Mouse (Mus musculus): ENCODE data around the gene Ppm1n. TPM values are rescaled to one million over a fixed set of nuclear protein-coding genes. Genes with fewer than 3 reads are reported as not detected.

The Ppm1n gene
- polyA plus RNA-seq, 1 experiment from 2014 or later = not detected

DNA sequence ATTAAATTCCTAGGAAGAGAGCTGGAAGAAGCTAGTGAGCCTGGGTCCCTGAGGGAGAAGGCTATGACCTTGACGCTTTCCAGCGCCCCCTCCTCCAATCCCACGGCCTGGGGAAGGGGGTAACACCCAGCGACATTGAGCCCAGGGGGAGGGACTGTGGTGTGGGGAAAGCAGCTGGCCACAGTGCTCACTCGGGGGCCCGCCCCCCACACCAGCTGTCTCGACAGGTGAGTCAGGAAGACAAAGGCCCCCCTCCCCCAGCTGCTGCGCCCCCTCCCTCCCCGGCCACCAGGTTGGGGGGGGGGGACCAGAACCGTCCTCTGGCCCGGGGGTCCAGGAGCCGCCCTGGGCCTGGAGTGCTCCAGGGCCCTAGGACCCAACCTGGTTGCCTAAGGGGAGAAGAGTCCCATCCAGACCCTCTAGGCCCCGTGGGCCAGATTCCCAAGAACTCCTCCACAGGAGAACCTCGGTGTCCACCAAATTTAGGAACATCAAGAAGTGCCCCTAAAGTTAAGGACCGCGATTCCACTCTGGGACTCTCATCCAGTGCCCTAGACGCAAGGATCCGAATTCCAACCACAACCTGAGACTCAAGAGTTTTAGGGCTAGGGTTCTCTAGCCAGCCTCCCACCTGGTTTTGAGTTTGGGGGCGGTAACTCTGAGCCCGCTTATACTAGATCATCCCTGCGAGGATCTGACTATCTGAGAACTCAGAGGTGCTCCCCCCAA is 9.2 kb downstream of the Ppm1n start:
- DNase-seq (ENCODE audit: low spot score) (peak; percentile 59), ATAC-seq (no peak)
- WGBS = 0% methylated on average over 13 of the region's 21 CpGs
- no peaks in the 10 kb centered on the region for H3K36me3 ChIP-seq (ENCODE audit: insufficient read depth, low read length)
- H3K27ac ChIP-seq (ENCODE audit: low read length) = peak overlapping the region; percentile 95
- H3K27me3 ChIP-seq (replicated peaks; ENCODE audit: insufficient read depth, low read length) = no peaks in the 10 kb centered on the region
- no peak for TF ChIP-seq CTCF (IDR thresholded peaks at IDR 0.05)
- TF ChIP-seq EP300 (IDR thresholded peaks at IDR 0.05) = no peak
- peak overlapping the region; percentile 91 for H3K4me2 ChIP-seq (replicated peaks; ENCODE audit: low read depth, low read length)
- H3K9ac ChIP-seq (replicated peaks; ENCODE audit: low read depth) = peak overlapping the region; percentile 78
- H3K4me1 ChIP-seq (ENCODE audit: insufficient read depth, low read depth, low read length) = peaks cover 17% of the 10 kb centered on the region; the same call in 1 of the 2 replicates
- H3K9me3 ChIP-seq (ENCODE audit: low read length) = no peaks in the 10 kb centered on the region
- peak overlapping the region; percentile 90 for H3K4me3 ChIP-seq (ENCODE audit: low read depth, low read length)

DNA sequence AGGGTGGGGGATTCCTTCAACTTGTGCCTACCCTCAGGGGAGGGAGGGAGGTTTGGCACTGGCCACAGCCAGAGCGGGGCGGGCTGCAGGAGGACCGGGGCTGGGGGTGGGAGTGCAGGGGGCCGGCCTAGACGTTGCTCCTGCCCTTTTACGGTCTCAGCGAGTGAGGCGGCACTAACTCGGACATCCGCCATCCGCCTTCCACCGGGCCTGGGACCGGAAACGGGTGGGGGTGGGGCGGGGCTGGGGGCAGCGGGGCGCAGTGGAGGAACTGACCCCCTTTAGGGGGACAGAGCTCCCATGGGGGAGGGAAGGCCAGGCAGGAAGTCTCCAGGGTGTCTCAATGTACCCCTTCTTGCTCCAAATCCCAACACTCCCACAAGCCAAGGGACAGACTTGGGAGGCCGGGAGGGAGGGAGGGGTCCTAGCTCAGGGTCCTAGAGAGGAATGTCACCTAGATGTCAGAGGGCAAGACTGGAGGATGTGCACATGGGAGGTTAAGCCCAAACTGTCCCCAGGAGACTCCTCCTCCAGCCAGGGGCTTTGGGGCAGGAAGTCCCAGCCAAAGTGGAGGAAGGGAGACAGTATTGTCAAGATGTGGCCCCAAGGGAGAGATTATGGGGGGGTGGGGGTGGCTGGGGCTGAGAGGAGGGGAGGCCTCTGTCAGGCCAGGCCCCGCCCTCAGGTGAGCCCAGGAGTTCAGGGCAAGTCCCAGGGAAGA is 10.0 kb downstream of the Ppm1n start:
- WGBS = under 1% methylated on average over 16 of the region's 19 CpGs
- Histone ChIP-seq H3K9ac (replicated peaks; ENCODE audit: low read depth) (peak overlapping the region; percentile 78), H3K27me3 (replicated peaks; ENCODE audit: insufficient read depth, low read length) (no peaks in the 10 kb centered on the region), H3K4me1 (ENCODE audit: insufficient read depth, low read depth, low read length) (peaks cover 20% of the 10 kb centered on the region; the same call in 1 of the 2 replicates), H3K4me2 (replicated peaks; ENCODE audit: low read depth, low read length) (peak overlapping the region; percentile 91), H3K4me3 (ENCODE audit: low read depth, low read length) (peak overlapping the region; percentile 90), H3K9me3 (ENCODE audit: low read length) (no peaks in the 10 kb centered on the region), H3K36me3 (ENCODE audit: insufficient read depth, low read length) (no peaks in the 10 kb centered on the region; the same call in 1 of the 2 replicates), H3K27ac (ENCODE audit: low read length) (peak overlapping the region; percentile 95)
- ATAC-seq (peak; percentile 77), DNase-seq (ENCODE audit: low spot score) (peak; percentile 95)
- TF ChIP-seq EP300 (IDR thresholded peaks at IDR 0.05) (no peak), CTCF (IDR thresholded peaks at IDR 0.05) (no peak)

DNA sequence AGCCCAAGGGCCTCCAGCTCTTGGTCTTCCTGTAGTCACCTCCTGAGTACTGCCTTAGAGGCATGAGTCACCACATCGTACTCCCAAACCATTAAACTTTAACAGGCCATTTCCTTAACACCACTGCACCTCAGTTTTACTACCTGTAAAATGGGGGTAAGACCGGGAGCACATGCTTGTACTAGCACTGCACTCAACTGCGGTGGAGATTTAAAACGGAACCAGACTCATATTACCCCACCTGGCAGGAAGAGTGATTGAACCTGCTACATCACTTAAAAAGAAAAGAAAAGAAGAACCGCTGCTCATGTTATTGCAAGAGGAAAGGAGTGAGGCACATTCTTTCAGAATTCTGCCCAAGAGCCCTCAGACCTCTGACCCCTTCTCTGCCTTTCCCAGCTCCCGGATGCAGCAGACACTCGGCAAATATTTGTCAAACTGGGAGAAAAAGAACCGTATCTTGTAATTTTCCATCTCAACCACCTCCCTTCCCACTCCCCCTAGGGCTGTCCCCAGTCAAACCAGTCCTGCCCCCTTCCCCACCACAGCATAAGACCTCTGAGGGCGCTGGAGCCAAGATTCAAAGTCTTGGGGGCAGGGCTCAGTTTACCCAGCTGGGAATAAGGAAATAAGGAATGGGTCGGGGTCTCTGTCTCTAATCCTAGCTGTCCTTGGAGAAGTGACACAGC is 10.7 kb downstream of the Ppm1n start:
- Histone ChIP-seq H3K9ac (replicated peaks; ENCODE audit: low read depth) (peak overlapping the region; percentile 78), H3K9me3 (ENCODE audit: low read length) (no peaks in the 10 kb centered on the region), H3K4me1 (ENCODE audit: insufficient read depth, low read depth, low read length) (peaks cover 20% of the 10 kb centered on the region; the same call in 1 of the 2 replicates), H3K4me2 (replicated peaks; ENCODE audit: low read depth, low read length) (peak overlapping the region; percentile 91), H3K27me3 (replicated peaks; ENCODE audit: insufficient read depth, low read length) (no peaks in the 10 kb centered on the region), H3K4me3 (ENCODE audit: low read depth, low read length) (peak overlapping the region; percentile 90), H3K36me3 (ENCODE audit: insufficient read depth, low read length) (no peaks in the 10 kb centered on the region; the same call in 1 of the 2 replicates), H3K27ac (ENCODE audit: low read length) (peak overlapping the region; percentile 95)
- peak; percentile 39 for ATAC-seq
- WGBS = 7% methylated on average over 10 of the region's 10 CpGs
- TF ChIP-seq CTCF (IDR thresholded peaks at IDR 0.05) (no peak), EP300 (IDR thresholded peaks at IDR 0.05) (no peak)
- DNase-seq (ENCODE audit: low spot score) = peak; percentile 90

- DNase-seq (ENCODE audit: low spot score) (peak; percentile 79), ATAC-seq (no peak)
- Histone ChIP-seq H3K27me3 (replicated peaks; ENCODE audit: insufficient read depth, low read length) (no peaks in the 10 kb centered on the region), H3K9ac (replicated peaks; ENCODE audit: low read depth) (no peak overlapping the region), H3K36me3 (ENCODE audit: insufficient read depth, low read length) (peaks cover 10% of the 10 kb centered on the region; the same call in 1 of the 2 replicates), H3K4me2 (replicated peaks; ENCODE audit: low read depth, low read length) (peak overlapping the region; percentile 22; the same call in 1 of the 2 replicates), H3K27ac (ENCODE audit: low read length) (peak overlapping the region; percentile 72), H3K4me3 (ENCODE audit: low read depth, low read length) (no peak overlapping the region), H3K9me3 (ENCODE audit: low read length) (no peaks in the 10 kb centered on the region), H3K4me1 (ENCODE audit: insufficient read depth, low read depth, low read length) (peaks cover 16% of the 10 kb centered on the region; the same call in 1 of the 2 replicates)
- WGBS = 31% methylated on average over 10 of the region's 10 CpGs
- TF ChIP-seq CTCF (IDR thresholded peaks at IDR 0.05) (no peak), EP300 (IDR thresholded peaks at IDR 0.05) (no peak)
These were observed 12.8 kb downstream of the Ppm1n start for GRCm38 (mm10) chr7:19267051-19267450.

DNA sequence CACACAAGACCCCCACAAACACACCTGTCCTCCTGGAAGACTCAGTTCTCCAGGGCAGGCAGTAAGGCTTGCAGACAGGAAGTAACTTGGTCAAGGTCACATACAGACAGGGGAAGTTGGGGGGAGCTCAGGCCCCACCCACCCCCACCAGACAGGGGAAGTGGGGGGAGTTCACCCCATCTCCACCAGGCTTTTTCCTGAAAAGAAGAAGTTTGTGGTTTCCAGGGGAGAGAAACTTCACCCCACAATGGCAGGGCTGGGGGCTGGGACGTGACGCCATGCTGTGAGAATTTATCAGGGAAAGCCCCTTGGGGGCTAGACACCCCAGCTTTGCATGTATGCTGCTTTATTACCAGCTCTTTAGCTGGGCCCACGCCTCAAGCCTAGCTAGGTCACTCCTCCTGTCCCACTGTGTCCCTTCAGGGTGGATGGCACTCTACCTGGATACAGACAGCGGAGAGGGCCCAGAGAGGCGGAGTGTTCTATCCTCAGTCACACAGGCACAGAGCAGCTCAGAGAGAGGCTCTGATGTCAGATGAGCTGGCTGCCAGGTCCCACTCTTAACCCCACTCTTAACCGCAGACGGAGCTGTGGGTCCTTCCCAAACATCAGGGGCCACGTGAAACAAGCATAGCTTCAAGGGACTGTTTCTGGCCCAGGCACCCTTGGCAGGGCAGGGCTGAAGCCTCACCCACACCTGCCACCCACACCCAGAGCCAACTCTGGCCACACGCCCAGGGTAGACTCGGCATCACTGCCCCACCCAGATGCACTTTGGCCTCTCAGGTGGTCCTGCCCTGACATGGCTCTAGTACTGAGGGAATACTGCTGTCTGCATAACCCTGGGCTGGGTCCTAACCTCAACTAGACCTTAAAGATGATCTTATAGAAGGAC is 13.7 kb downstream of the Ppm1n start:
- Histone ChIP-seq H3K27ac (ENCODE audit: low read length) (peak overlapping the region; percentile 72), H3K4me3 (ENCODE audit: low read depth, low read length) (no peak overlapping the region), H3K4me2 (replicated peaks; ENCODE audit: low read depth, low read length) (peak overlapping the region; percentile 22; the same call in 1 of the 2 replicates), H3K4me1 (ENCODE audit: insufficient read depth, low read depth, low read length) (peaks cover 16% of the 10 kb centered on the region; the same call in 1 of the 2 replicates), H3K9ac (replicated peaks; ENCODE audit: low read depth) (0 out of 2 replicates have a peak overlapping the region, but pooled peaks have one; percentile 5), H3K36me3 (ENCODE audit: insufficient read depth, low read length) (peaks cover 14% of the 10 kb centered on the region), H3K9me3 (ENCODE audit: low read length) (no peaks in the 10 kb centered on the region), H3K27me3 (replicated peaks; ENCODE audit: insufficient read depth, low read length) (no peaks in the 10 kb centered on the region)
- no peak for TF ChIP-seq CTCF (IDR thresholded peaks at IDR 0.05)
- no peak for TF ChIP-seq EP300 (IDR thresholded peaks at IDR 0.05)
- ATAC-seq = peak; percentile 3; the same call in 1 of the 2 replicates
- 46% methylated on average over 10 of the region's 10 CpGs for WGBS
- peak; percentile 36 for DNase-seq (ENCODE audit: low spot score)
